Mouse (Mus musculus) urinary bladder, postnatal 25 days (tissue): ENCODE measurements at regions not wholly inside any gene's neighbourhood (a gene's known extent, or its start where the extent isn't known, plus 50 kb on each side); places are given as distances from the start of the nearest gene placed in this dataset.

ENCODE experiments used
- DNase-seq: peaks from one replicate; pipeline ENCODE4 v3.0.0; 2022; ENCODE audit warnings: low spot score

- DNase-seq = no peak
These were observed 147.4 kb upstream of the Foxq1 start for GRCm38 (mm10) chr13:31408439-31409122.

GRCm38 (mm10) chr13:31409123-31409513 is 146.8 kb upstream of the Foxq1 start:
- DNase-seq = no peak

- no peak for DNase-seq
These were observed 134.4 kb upstream of the Foxq1 start for GRCm38 (mm10) chr13:31421556-31421955.

- no peak for DNase-seq
These were observed 132.3 kb upstream of the Foxq1 start for GRCm38 (mm10) chr13:31423599-31423998.

GRCm38 (mm10) chr13:31425825-31426500 is 130.0 kb upstream of the Foxq1 start:
- no peak for DNase-seq

GRCm38 (mm10) chr13:31436434-31436833 is 119.5 kb upstream of the Foxq1 start:
- no peak for DNase-seq

GRCm38 (mm10) chr13:31439761-31440627 is 115.9 kb upstream of the Foxq1 start:
- no peak for DNase-seq

- no peak for DNase-seq
These were observed 97.1 kb upstream of the Foxq1 start for GRCm38 (mm10) chr13:31458883-31459282.

GRCm38 (mm10) chr13:31465141-31465540 is 90.8 kb upstream of the Foxq1 start:
- no peak for DNase-seq

- DNase-seq = no peak
These were observed 90.2 kb upstream of the Foxq1 start for GRCm38 (mm10) chr13:31465711-31466110.

GRCm38 (mm10) chr13:31468131-31468530 is 87.8 kb upstream of the Foxq1 start:
- no peak for DNase-seq

- DNase-seq = no peak
These were observed 87.0 kb upstream of the Foxq1 start for GRCm38 (mm10) chr13:31468983-31469382.

GRCm38 (mm10) chr13:31472366-31472765 is 83.6 kb upstream of the Foxq1 start:
- no peak for DNase-seq

GRCm38 (mm10) chr13:31472804-31473203 is 83.1 kb upstream of the Foxq1 start:
- DNase-seq = no peak

GRCm38 (mm10) chr13:31473275-31473674 is 82.7 kb upstream of the Foxq1 start:
- DNase-seq = no peak

- DNase-seq = no peak
These were observed 80.1 kb upstream of the Foxq1 start for GRCm38 (mm10) chr13:31475845-31476244.

- no peak for DNase-seq
These were observed 78.6 kb upstream of the Foxq1 start for GRCm38 (mm10) chr13:31477171-31477867.

- no peak for DNase-seq
These were observed 74.7 kb upstream of the Foxq1 start for GRCm38 (mm10) chr13:31481105-31481844.

- DNase-seq = no peak
These were observed 69.6 kb upstream of the Foxq1 start for GRCm38 (mm10) chr13:31486373-31486772.

GRCm38 (mm10) chr13:31488186-31488585 is 67.7 kb upstream of the Foxq1 start:
- no peak for DNase-seq

- no peak for DNase-seq
These were observed 52.7 kb upstream of the Foxq1 start for GRCm38 (mm10) chr13:31503191-31503590.
